Mouse (Mus musculus) heart, embryonic 15.5 days (tissue): ENCODE measurements at regions not wholly inside any gene's neighbourhood (a gene's known extent, or its start where the extent isn't known, plus 50 kb on each side); places are given as distances from the start of the nearest gene placed in this dataset.
A peak's percentile ranks its signal among the peaks of the same experiment; 100 is the strongest.

Source experiments
- ATAC-seq: fragments of 200-750 bp; cut with Nextera tagmentation; replicated peaks from 2 replicates; pipeline ENCODE4 v1.8.0; 2017; ENCODE audit warnings: low read depth, moderate TSS enrichment; ENCODE audit not compliant: insufficient number of reproducible peaks, insufficient read depth, low FRiP score
- H3K27ac ChIP-seq: fragments of 300-500 bp; sonication (generic); 2 replicates; pipeline ENCODE4 v1.5.1; 2015; ENCODE audit warnings: mild to moderate bottlenecking, inconsistent platforms
- H3K27me3 ChIP-seq: fragments of 300-500 bp; sonication (generic); 2 replicates; pipeline ENCODE4 v1.6.1; 2015; ENCODE audit warnings: inconsistent platforms
- H3K36me3 ChIP-seq: fragments of 300-500 bp; sonication (generic); 2 replicates; pipeline ENCODE4 v1.6.1; 2015; ENCODE audit warnings: mild to moderate bottlenecking, inconsistent platforms
- H3K4me1 ChIP-seq: fragments of 300-500 bp; sonication (generic); replicated peaks from 2 replicates; pipeline ENCODE4 v1.6.1; 2015; ENCODE audit warnings: inconsistent platforms
- H3K4me2 ChIP-seq: fragments of 300-500 bp; sonication (generic); 2 replicates; pipeline ENCODE4 v1.6.1; 2015; ENCODE audit warnings: inconsistent platforms, mild to moderate bottlenecking, moderate library complexity
- H3K4me3 ChIP-seq: fragments of 300-500 bp; sonication (generic); 2 replicates; pipeline ENCODE4 v1.5.1; 2015; ENCODE audit warnings: mild to moderate bottlenecking, inconsistent platforms
- H3K9ac ChIP-seq: fragments of 300-500 bp; sonication (generic); 2 replicates; pipeline ENCODE4 v1.6.1; 2015; ENCODE audit warnings: mild to moderate bottlenecking, inconsistent platforms
- H3K9me3 ChIP-seq: fragments of 300-500 bp; sonication (generic); replicated peaks from 2 replicates; pipeline ENCODE4 v1.6.1; 2016; ENCODE audit warnings: inconsistent platforms
- WGBS: fragments of 180-500 bp; shearing (Covaris S2); methylation state at CpG from one replicate; pipeline ENCODE4 v1.1.7; 2015; ENCODE audit warnings: mixed read lengths; 5-methylcytosine and 5-hydroxymethylcytosine counted together

DNA sequence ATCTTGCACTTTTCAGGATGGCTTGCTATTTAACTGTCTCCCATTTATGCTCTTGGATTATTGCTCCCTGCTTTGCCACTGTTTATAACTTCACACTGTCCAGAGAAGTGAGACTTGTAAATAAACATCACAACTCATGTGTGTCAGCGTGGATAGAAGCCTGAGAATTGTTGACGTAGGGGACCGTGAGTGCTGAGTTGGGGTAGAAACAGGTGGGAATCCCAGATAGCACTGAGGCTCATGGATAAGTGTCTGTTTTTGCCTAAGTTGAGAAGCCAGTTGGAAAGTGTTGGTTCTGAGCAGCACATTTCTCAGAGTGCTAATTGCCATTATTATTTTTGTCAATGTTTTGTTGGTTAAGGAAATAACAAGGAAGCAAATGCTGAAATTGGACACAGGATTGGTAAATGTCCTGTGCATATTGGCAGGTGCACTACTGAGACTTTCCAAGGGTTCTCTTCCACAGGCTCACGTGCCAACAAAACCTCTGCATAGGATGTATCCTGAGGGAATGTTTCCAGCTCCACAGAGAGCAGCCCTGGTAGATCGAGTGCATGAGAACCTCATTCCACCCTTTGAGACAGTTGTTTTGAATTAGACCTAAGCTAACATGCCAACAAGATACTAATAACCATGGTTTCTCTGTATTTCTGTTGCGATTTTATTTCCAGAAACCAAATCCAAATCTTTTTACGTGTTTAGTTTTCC, 74.3 kb upstream of the Grb10 start:
- Histone ChIP-seq H3K4me1 (no peaks in the 10 kb centered on the region), H3K4me2 (no peak overlapping the region), H3K9ac (no peak overlapping the region), H3K4me3 (no peak overlapping the region), H3K27ac (no peak overlapping the region), H3K36me3 (no peaks in the 10 kb centered on the region), H3K27me3 (no peaks in the 10 kb centered on the region), H3K9me3 (no peaks in the 10 kb centered on the region)
- no peak for ATAC-seq
- 75% methylated on average over 7 of the region's 7 CpGs for WGBS

- Histone ChIP-seq H3K9me3 (no peaks in the 10 kb centered on the region), H3K27me3 (no peaks in the 10 kb centered on the region), H3K9ac (no peak overlapping the region), H3K36me3 (no peaks in the 10 kb centered on the region), H3K4me2 (no peak overlapping the region), H3K4me1 (no peaks in the 10 kb centered on the region), H3K27ac (no peak overlapping the region), H3K4me3 (no peak overlapping the region)
- 74% methylated on average over 3 of the region's 3 CpGs for WGBS
- no peak for ATAC-seq
These were observed 69.2 kb upstream of the Grb10 start for GRCm38 (mm10) chr11:12107711-12108110.

GRCm38 (mm10) chr11:12090961-12091360, 52.5 kb upstream of the Grb10 start:
- no peaks in the 10 kb centered on the region for H3K36me3 ChIP-seq
- ATAC-seq, result no peak
- no peak overlapping the region for H3K9ac ChIP-seq
- H3K4me2 ChIP-seq, result no peak overlapping the region
- peaks cover 6% of the 10 kb centered on the region; the same call in 1 of the 2 replicates for H3K4me1 ChIP-seq
- no peaks in the 10 kb centered on the region for H3K27me3 ChIP-seq
- WGBS, result 66% methylated on average over 4 of the region's 4 CpGs
- H3K9me3 ChIP-seq, result no peaks in the 10 kb centered on the region
- H3K4me3 ChIP-seq, result no peak overlapping the region
- H3K27ac ChIP-seq, result no peak overlapping the region

DNA sequence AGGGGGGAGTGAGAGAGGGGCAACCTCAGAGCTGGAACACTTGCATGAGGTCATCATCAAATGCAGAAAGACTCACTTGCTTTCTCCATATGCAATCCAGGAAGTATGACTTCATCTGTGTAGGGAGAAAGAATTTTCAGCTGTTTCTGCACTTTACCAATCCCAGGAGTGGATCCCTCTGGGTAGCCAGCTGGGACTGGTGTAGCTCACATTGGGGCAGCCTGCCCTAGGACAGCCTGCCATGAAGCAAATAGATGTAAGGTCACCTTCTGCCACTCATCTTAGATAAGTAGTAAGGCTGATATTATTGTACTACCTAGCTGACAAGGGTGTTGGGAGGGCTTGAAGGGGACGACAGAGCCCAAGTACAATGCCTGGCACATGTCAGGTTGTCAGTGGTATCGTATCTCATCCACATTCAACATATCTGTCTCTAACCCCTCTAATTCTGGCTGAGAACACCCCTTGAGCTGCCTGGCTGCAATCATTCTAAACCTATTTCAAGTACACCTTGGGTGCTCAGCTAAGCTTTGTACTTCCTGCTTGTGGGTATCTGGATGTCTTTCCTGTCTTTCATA, 51.4 kb upstream of the Grb10 start:
- H3K27me3 ChIP-seq, result no peaks in the 10 kb centered on the region
- 25% methylated on average over 2 of the region's 2 CpGs for WGBS
- H3K4me3 ChIP-seq, result no peak overlapping the region
- peaks cover 6% of the 10 kb centered on the region; the same call in 1 of the 2 replicates for H3K4me1 ChIP-seq
- no peak overlapping the region for H3K9ac ChIP-seq
- H3K9me3 ChIP-seq, result no peaks in the 10 kb centered on the region
- H3K36me3 ChIP-seq, result no peaks in the 10 kb centered on the region
- H3K4me2 ChIP-seq, result no peak overlapping the region
- 0 out of 2 replicates have a peak, but pooled peaks have one; percentile 50 for ATAC-seq
- peak overlapping the region; percentile 39 for H3K27ac ChIP-seq
